In the genomic region with DNA sequence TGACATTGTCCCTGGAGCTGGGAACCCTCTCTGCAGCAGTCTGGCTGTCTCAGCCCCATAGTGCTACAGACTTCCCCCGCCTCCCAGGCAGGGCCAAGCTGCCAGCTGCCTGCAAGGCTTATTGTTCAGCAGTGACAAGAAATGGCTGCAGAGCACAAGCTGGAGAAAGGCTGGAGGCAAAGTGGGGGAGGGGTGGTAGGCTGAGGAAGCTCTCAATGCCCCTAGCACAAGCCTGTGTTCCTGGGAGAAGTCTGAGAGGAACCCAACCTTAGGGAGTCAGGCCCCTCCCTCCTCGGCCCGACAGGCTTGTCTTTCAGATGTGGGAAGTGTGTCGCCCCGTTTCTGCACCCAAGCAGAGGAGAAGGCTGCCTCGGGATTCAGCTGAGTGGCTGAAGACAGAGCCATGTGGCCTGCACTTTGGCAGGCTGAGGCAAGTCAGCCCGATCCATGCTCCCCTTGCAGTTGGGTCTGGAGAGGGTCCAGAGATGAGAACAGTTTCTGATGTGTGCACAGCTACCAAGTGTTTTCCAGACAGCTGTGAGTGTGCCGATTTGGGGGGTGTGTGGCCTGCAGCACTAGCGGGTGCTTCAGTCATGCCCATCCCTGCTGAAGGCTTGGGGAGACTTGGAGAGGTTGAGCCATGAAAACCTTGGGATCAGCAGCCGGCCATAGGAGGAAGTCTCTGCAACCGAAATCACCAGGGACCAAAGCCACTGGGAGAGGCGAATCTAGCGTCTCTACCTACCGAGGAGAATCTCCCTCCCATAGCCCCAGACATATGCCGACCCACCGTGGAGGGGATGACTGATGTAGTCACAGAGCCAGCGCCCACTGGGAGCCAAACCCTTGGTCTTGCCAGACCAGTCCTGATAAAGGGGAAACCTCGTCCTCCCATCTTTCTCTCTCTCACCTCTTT, we compare ENCODE assay signal across 8 mouse cellular contexts.
A peak's percentile ranks its signal among the peaks of the same experiment; 100 is the strongest.
DNase-seq lines count a peak whose midpoint lies in the region; ATAC-seq lines count a peak whose summit lies in the region.

No protein-coding gene starts in this region.

- peaks cover 6% of the 10 kb centered on the region; the same call in 1 of the 2 replicates for H3K27me3 ChIP-seq in liver, embryonic 13.5 days
- H3K27me3 ChIP-seq in neural tube, embryonic 14.5 days (ENCODE audit: control insufficient read depth, insufficient read depth, low read length): no peaks in the 10 kb centered on the region

- H3K4me1 ChIP-seq in liver, embryonic 13.5 days (replicated peaks): peaks cover 43% of the 10 kb centered on the region
- peaks cover 20% of the 10 kb centered on the region for H3K4me1 ChIP-seq in neural tube, embryonic 14.5 days (ENCODE audit: control insufficient read depth, insufficient read depth, low read length)

- 0 out of 2 replicates have a peak overlapping the region, but pooled peaks have one; percentile 15 for H3K9ac ChIP-seq in liver, embryonic 13.5 days
- peak overlapping the region; percentile 25; the same call in 1 of the 2 replicates for H3K9ac ChIP-seq in neural tube, embryonic 14.5 days (replicated peaks; ENCODE audit: low read depth, low read length)

- peaks cover 35% of the 10 kb centered on the region for H3K36me3 ChIP-seq in liver, embryonic 13.5 days
- no peaks in the 10 kb centered on the region for H3K36me3 ChIP-seq in neural tube, embryonic 14.5 days (ENCODE audit: control insufficient read depth, insufficient read depth, low read length)

- WGBS in liver, embryonic 13.5 days (ENCODE audit: insufficient replicate concordance): 17% methylated on average over 18 of the region's 18 CpGs
- 13% methylated on average over 18 of the region's 18 CpGs for WGBS in neural tube, embryonic 14.5 days

- H3K4me2 ChIP-seq in liver, embryonic 13.5 days: peak overlapping the region; percentile 37
- H3K4me2 ChIP-seq in neural tube, embryonic 14.5 days (ENCODE audit: low read depth, low read length): peak overlapping the region; percentile 17; the same call in 1 of the 2 replicates

- H3K27ac ChIP-seq in liver, embryonic 13.5 days: 0 out of 2 replicates have a peak overlapping the region, but pooled peaks have one; percentile 0
- peak overlapping the region; percentile 81 for H3K27ac ChIP-seq in neural tube, embryonic 14.5 days (ENCODE audit: low read depth, low read length)

- peak; percentile 30 for ATAC-seq in liver, embryonic 13.5 days (ENCODE audit: low read depth)
- ATAC-seq in neural tube, embryonic 14.5 days (ENCODE audit: low read depth): peak; percentile 86

- DNase-seq in heart, adult 11 months: peak; percentile 96
- DNase-seq in heart, adult 8-10 months (ENCODE audit: low spot score): no peak
- peak; percentile 88 for DNase-seq in embryo, embryonic 10.5 days (ENCODE audit: low spot score)
- DNase-seq in heart, adult 18-20 months: peak; percentile 41 to 50
- peak; percentile 74 to 81 for DNase-seq in kidney, postnatal 4 days
- DNase-seq in liver, embryonic 13.5 days: no peak
- peak; percentile 75 for DNase-seq in thymus, postnatal 4 days

- 0 out of 2 replicates have a peak overlapping the region, but pooled peaks have one; percentile 7 for H3K4me3 ChIP-seq in liver, embryonic 13.5 days (replicated peaks)
- H3K4me3 ChIP-seq in neural tube, embryonic 14.5 days (ENCODE audit: low read depth, low read length): no peak overlapping the region

- no peaks in the 10 kb centered on the region for H3K9me3 ChIP-seq in liver, embryonic 13.5 days (replicated peaks)
- H3K9me3 ChIP-seq in neural tube, embryonic 14.5 days (ENCODE audit: control insufficient read depth, low read length): no peaks in the 10 kb centered on the region

Comparison
In these comparisons a context has a peak if more than half of its experiments do, and no peak if none do; other contexts are left out.
1. DNase-seq: peak in heart, adult 11 months (single experiment), embryo, embryonic 10.5 days (single experiment), heart, adult 18-20 months (2 of 2), kidney, postnatal 4 days (2 of 2) and thymus, postnatal 4 days (single experiment); none in heart, adult 8-10 months (single experiment) and liver, embryonic 13.5 days (single experiment).